Mouse (Mus musculus): ENCODE data around the gene Krt18.

The Krt18 gene

DNA sequence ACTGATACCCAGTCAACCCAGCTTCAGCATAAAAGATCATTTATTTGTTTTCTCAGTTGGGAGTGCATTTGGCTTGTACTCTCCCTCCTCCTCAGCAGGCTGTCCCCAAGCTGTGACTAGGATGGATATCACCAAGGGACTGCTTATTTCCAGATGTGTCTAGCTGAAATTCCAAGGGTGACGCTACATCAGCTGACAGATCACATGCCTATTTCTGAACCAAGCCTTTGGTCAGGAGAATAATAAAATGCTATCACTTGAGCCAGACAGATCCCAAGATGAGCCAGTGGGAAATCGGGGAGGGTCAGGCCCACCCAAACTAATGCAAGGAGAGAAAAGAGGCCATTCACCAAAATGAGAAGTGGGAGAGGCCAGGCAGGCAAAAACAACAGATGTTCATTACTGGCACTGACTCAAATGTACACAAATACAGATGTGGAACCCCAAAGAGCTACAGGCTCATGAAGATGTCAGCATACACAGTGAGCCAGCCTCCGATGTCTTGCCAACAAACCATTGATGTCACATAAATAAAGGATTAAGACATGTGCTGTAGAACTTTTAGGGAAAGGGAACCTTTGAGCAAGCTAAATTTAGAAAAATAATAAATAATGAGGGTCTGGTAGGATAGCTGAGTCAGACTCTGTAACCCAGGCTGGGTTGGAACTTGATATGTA, 17.3 kb upstream of the Krt18 start:
- CTCF ChIA-PET = no interaction called here

DNA sequence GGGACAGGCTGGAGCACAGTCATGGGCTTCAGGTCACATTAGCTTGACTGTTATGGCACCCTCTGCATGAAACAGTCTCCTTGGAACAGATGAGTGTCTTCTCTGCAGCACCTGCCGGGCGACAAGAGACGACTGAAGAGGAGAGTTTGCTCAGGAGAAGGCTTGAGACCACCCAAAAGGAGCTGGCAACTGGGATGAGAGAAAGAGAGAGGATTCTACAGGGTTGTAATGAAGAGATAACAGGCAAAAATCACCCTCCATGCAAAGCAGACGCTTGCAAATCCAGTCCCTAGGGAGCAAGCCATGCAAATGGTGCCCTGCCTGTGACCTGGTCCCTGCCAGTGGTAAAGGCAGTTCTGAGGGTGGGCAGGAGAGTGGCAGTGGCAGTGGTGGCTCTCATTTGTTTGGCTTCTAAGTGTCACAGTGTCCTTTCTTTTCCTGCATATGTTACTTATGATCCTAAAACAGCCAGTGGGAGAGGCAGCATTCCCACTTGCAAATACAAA, 15.7 kb upstream of the Krt18 start:
- CTCF ChIA-PET = interaction anchor here (0.6 kb wide), 1 partner anchor 22 kb away, joined by 3 read pairs; no protein-coding TSS in a partner anchor

DNA sequence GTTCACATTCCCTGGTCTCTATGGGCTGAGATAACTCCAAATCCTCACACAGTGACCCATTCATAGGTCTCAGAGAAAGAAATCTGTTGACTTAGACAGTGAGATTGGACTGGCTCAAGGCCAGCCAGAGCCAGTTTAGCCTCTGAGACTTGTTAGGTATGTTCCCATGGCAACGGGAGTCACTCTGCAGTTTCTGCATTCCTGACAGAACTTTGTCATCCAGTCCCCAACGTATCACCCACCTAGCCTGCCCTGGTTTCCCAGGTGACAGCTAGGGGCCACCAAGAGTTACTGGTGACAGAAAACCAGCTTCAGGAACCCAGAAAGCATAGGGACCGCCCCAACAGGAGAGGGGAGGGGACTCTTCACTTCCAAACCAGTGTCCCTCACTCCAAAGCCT, 14.3 kb upstream of the Krt18 start:
- CTCF ChIA-PET = no interaction called here

GRCm38 (mm10) chr15:102014848-102015247, 13.1 kb upstream of the Krt18 start:
- CTCF ChIA-PET = interaction anchor here (0.6 kb wide), 1 partner anchor 762 kb away, joined by 3 read pairs; no protein-coding TSS in a partner anchor

GRCm38 (mm10) chr15:102016096-102016495, 11.9 kb upstream of the Krt18 start:
- CTCF ChIA-PET = no interaction called here

DNA sequence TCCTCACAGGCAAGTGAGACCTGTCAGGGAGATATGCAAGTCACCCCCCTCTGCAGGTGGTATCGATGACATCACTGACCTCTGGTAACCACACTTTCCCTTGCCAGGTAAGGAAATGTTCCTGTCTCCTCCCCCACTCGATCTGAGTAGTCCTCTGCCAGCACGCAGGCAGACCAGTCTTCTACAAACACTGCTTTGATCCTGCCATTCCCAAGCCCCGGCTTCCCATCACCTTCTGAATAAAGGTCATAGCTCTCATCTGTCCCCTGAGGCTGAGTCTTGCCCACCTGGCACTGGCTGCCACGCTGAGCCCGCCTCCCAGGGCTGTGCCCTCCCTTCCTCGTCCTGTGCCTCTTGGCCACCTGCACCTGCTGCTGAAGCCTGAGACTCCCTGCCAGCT, 11.2 kb upstream of the Krt18 start:
- CTCF ChIA-PET = no interaction called here

- CTCF ChIA-PET = no interaction called here
Observed at GRCm38 (mm10) chr15:102017918-102018463, 10.0 kb upstream of the Krt18 start.

DNA sequence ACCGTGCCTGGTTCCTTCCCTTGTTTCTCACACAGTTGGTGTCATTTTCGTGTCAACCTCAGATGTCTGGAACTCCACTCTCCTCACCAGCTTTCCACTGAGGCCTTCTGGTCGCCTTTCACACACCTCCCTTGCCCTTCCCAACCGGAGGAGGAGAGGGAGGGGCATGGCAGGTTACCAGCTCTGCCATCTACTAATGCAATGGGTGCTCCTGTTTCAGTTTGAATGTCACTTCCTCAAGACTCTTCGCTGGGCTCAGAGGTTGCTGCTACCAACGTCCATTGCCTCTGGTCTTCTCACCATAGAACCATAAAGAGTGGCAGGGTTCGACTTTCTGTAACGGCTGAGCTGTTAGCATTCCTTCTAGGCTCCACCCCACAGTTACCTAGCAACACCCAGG, 5.5 kb upstream of the Krt18 start:
- CTCF ChIA-PET = no interaction called here

DNA sequence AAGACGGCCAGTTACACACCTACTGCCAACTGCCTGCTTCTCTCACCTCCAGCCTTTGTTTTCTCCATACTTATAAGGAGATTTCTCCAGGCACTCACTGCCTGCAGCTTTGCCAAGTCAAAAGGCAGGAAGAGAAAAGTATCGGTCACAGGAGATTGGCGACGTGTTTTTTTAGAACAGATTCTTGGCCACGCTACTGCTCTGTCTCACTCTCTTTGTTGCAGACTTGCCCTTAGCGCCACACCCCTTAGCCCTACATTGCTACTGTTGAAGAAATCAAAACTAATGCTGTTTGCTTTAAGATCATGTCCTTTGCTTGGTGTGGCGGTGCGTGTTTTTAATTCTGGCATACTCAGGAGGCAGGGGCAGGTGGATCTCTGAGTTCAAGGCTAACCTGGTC, 4.1 kb upstream of the Krt18 start:
- CTCF ChIA-PET = no interaction called here

GRCm38 (mm10) chr15:102025136-102025872, 2.7 kb upstream of the Krt18 start:
- CTCF ChIA-PET = no interaction called here

- CTCF ChIA-PET = no interaction called here
Observed at GRCm38 (mm10) chr15:102026430-102026829, 1.6 kb upstream of the Krt18 start.

DNA sequence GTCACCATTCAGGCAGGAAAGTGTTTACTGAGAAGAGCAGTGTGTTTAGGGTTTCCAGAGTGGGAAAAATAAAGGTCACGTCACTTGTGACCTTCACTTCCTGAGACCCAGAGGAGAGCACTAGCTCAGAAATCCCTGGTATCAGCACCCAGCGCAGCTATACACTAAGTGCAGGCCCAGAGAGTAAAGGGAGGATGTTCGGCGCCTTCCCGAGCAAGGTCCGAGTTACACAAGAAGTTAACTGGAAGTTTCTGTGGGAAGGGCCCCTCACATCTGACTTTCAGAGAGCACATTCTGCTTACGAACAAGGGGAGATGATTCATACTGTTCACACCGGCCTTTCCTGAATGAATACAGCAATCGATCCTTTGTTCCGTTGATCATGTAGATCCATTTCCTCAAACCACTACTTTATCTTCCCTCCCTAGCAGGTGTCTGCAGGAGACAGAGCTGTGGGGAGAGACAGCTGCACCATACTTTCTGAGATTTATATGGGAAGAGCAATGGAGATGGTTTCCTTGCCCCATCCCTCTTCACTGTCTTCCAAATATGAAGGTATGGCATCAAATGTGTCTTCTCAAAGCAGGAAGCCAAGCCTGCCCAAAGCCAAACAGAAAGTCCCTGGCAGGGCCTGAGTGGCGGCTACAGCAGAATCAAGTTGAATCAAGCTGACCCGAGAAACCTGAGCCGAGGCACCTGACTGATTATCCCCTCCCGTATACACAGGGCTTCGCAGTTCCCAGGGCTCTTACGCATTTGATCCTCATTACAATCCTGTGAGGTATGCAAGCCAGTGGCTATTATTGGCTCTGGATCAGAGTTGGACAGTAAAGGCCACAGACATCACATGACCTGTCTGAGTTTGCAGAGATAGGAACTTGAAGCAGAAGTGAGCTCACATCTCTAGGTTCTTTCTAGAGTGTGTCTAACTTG, 6.4 kb downstream of the Krt18 start:
- CTCF ChIA-PET = no interaction called here

DNA sequence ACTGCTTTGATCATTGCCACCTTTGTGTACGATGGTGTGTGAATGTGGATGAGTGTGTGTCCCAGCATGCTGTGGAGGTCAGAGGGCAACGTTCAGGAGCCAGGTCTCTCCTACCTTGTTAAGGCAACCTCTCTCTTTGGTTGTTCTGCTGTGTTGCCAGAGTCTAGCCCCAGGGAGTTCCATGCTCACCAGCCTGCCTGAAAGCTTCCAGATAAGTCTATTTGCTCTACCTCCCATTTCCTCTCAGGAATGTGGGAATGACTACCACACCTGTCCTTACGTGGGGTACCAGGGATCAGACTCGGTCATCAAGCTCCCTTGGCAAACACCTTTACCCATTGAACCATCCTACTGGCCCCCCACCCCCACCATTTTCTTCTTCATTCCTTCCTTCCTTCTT, 12.3 kb downstream of the Krt18 start:
- CTCF ChIA-PET = no interaction called here

GRCm38 (mm10) chr15:102041951-102042350, 14.0 kb downstream of the Krt18 start:
- CTCF ChIA-PET = no interaction called here

- CTCF ChIA-PET = no interaction called here
Observed at GRCm38 (mm10) chr15:102044745-102045144, 16.8 kb downstream of the Krt18 start.

- CTCF ChIA-PET = no interaction called here
Observed at GRCm38 (mm10) chr15:102045691-102046090, 17.7 kb downstream of the Krt18 start.

GRCm38 (mm10) chr15:102048006-102048405, 20.0 kb downstream of the Krt18 start:
- CTCF ChIA-PET = interaction anchor here (0.5 to 0.7 kb wide), 2 partner anchors 14 to 18 kb away, joined by 3 read pairs; no protein-coding TSS in a partner anchor

GRCm38 (mm10) chr15:102049871-102050270, 21.9 kb downstream of the Krt18 start:
- CTCF ChIA-PET = interaction anchor here (0.6 kb wide), 1 partner anchor 48 kb away, joined by 4 read pairs; no protein-coding TSS in a partner anchor

GRCm38 (mm10) chr15:102051920-102052683, 24.1 kb downstream of the Krt18 start:
- CTCF ChIA-PET = no interaction called here

DNA sequence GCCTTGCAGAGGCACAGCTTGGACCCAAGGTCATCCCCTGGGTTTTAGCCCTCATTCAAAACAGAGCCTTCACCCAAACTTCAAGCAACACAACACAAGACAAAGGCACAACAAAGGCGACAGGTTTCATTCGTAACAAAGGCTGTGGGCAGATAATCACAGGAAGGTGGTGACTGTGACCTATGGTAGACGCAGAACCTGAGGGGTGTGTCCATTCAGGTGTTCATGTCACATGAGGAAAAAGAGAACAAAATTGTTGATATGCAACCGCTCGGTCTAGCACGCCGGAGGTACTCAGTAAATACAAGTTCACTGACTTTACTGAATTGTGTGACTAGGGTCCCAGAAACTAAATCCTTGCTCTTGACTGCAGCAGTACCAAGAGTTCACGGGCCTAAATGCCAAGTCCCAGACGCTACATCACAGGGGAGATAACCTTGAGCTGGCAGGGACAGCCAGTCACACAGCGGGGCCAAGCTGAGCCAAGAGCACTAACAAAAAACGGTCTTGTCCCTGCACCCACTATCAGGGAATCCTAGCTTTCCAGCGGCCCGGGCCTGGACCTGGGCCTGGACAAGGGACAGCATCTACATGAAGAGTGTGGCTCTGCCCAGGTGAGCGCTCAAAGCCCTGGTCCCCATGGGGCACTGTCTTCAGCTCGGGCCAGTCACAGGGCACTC, 28.7 kb downstream of the Krt18 start:
- CTCF ChIA-PET = no interaction called here

Data from spleen, embryonic (tissue).